Mouse (Mus musculus): Measurements from ENCODE around the gene Fam160a1. TPM values are rescaled to one million over a fixed set of nuclear protein-coding genes. Genes with fewer than 3 reads are reported as not detected.

The Fam160a1 gene
- total and polyA plus RNA-seq, 3 experiments, result 4.5 to 9.3 (median 8.9) TPM

- no peak for DNase-seq
Observed at GRCm38 (mm10) chr3:85748863-85749262, 68.2 kb downstream of the Fam160a1 start.

GRCm38 (mm10) chr3:85746116-85746515 lies 71.0 kb downstream of the Fam160a1 start:
- no peak for DNase-seq

GRCm38 (mm10) chr3:85741767-85742166 lies 75.3 kb downstream of the Fam160a1 start:
- no peak for DNase-seq

- DNase-seq, result no peak
Observed at GRCm38 (mm10) chr3:85738591-85738990, 78.5 kb downstream of the Fam160a1 start.

- no peak for DNase-seq
Observed at GRCm38 (mm10) chr3:85733939-85734729, 83.0 kb downstream of the Fam160a1 start.

GRCm38 (mm10) chr3:85727171-85727570 lies 89.9 kb downstream of the Fam160a1 start:
- no peak for DNase-seq

GRCm38 (mm10) chr3:85725971-85726370 lies 91.1 kb downstream of the Fam160a1 start:
- DNase-seq, result no peak

GRCm38 (mm10) chr3:85725110-85725509 lies 92.0 kb downstream of the Fam160a1 start:
- no peak for DNase-seq

GRCm38 (mm10) chr3:85722581-85722980 lies 94.5 kb downstream of the Fam160a1 start:
- peak; percentile 62 for DNase-seq

- peak; percentile 53 for DNase-seq
Observed at GRCm38 (mm10) chr3:85715764-85716297, 101.3 kb downstream of the Fam160a1 start.

GRCm38 (mm10) chr3:85713936-85714709 lies 103.0 kb downstream of the Fam160a1 start:
- DNase-seq, result no peak

- no peak for DNase-seq
Observed at GRCm38 (mm10) chr3:85710695-85711094, 106.4 kb downstream of the Fam160a1 start.

GRCm38 (mm10) chr3:85707421-85707820 lies 109.7 kb downstream of the Fam160a1 start:
- DNase-seq, result peak; percentile 50

- DNase-seq, result no peak
Observed at GRCm38 (mm10) chr3:85703141-85703882, 113.8 kb downstream of the Fam160a1 start.

GRCm38 (mm10) chr3:85698496-85698895 lies 118.6 kb downstream of the Fam160a1 start:
- DNase-seq, result no peak

GRCm38 (mm10) chr3:85695056-85695455 lies 122.0 kb downstream of the Fam160a1 start:
- no peak for DNase-seq

- DNase-seq, result no peak
Observed at GRCm38 (mm10) chr3:85693013-85693412, 124.1 kb downstream of the Fam160a1 start.

- DNase-seq, result no peak
Observed at GRCm38 (mm10) chr3:85691134-85691533, 126.0 kb downstream of the Fam160a1 start.

- DNase-seq, result no peak
Observed at GRCm38 (mm10) chr3:85688341-85688740, 128.8 kb downstream of the Fam160a1 start.

- DNase-seq, result no peak
Observed at GRCm38 (mm10) chr3:85685271-85685670, 131.8 kb downstream of the Fam160a1 start.

GRCm38 (mm10) chr3:85683618-85684017 lies 133.5 kb downstream of the Fam160a1 start:
- DNase-seq, result no peak

GRCm38 (mm10) chr3:85681136-85681535 lies 136.0 kb downstream of the Fam160a1 start:
- no peak for DNase-seq

Measured in adrenal gland, adult 2 months (tissue).